Mouse (Mus musculus): Measurements from ENCODE around the gene Nacad. TPM values are rescaled to one million over a fixed set of nuclear protein-coding genes. Genes with fewer than 3 reads are reported as not detected.

Nacad gene
- polyA plus RNA-seq, 1 experiment from 2014 or later, result 100.0 TPM

- peaks cover 59% of the 10 kb centered on the region for H3K4me1 ChIP-seq (ENCODE audit: control insufficient read depth, insufficient read depth, low read length)
- H3K4me2 ChIP-seq (ENCODE audit: low read length), result 0 out of 2 replicates have a peak overlapping the region, but pooled peaks have one; percentile 11
- 88% methylated on average over 8 of the region's 8 CpGs for WGBS
- peaks cover 64% of the 10 kb centered on the region for H3K36me3 ChIP-seq (ENCODE audit: control insufficient read depth, insufficient read depth, low read length)
- no peaks in the 10 kb centered on the region for H3K9me3 ChIP-seq (ENCODE audit: control insufficient read depth, low read length)
- H3K4me3 ChIP-seq (replicated peaks; ENCODE audit: low read depth, low read length), result no peak overlapping the region
- no peaks in the 10 kb centered on the region for H3K27me3 ChIP-seq (ENCODE audit: control insufficient read depth, insufficient read depth, low read length)
- peak overlapping the region; percentile 83 for H3K27ac ChIP-seq (replicated peaks; ENCODE audit: low read depth, low read length)
- no peak for DNase-seq
- ATAC-seq (ENCODE audit: low FRiP score, low TSS enrichment), result no peak
- H3K9ac ChIP-seq (replicated peaks; ENCODE audit: low read length), result no peak overlapping the region
These were observed 5.4 kb downstream of the Nacad start for GRCm38 (mm10) chr11:6600284-6600944.

GRCm38 (mm10) chr11:6599831-6600230 lies 6.0 kb downstream of the Nacad start:
- Histone ChIP-seq H3K27me3 (ENCODE audit: control insufficient read depth, insufficient read depth, low read length) (no peaks in the 10 kb centered on the region), H3K4me1 (ENCODE audit: control insufficient read depth, insufficient read depth, low read length) (peaks cover 59% of the 10 kb centered on the region), H3K36me3 (ENCODE audit: control insufficient read depth, insufficient read depth, low read length) (peaks cover 70% of the 10 kb centered on the region), H3K27ac (replicated peaks; ENCODE audit: low read depth, low read length) (peak overlapping the region; percentile 83), H3K9ac (replicated peaks; ENCODE audit: low read length) (peak overlapping the region; percentile 53), H3K9me3 (ENCODE audit: control insufficient read depth, low read length) (no peaks in the 10 kb centered on the region), H3K4me2 (ENCODE audit: low read length) (peak overlapping the region; percentile 60), H3K4me3 (replicated peaks; ENCODE audit: low read depth, low read length) (peak overlapping the region; percentile 31)
- WGBS, result 86% methylated on average over 6 of the region's 6 CpGs
- DNase-seq (no peak), ATAC-seq (ENCODE audit: low FRiP score, low TSS enrichment) (0 out of 2 replicates have a peak, but pooled peaks have one; percentile 3)

- H3K9ac ChIP-seq (replicated peaks; ENCODE audit: low read length), result peak overlapping the region; percentile 53
- H3K27me3 ChIP-seq (ENCODE audit: control insufficient read depth, insufficient read depth, low read length), result no peaks in the 10 kb centered on the region
- H3K4me2 ChIP-seq (ENCODE audit: low read length), result peak overlapping the region; percentile 60
- peak overlapping the region; percentile 31 for H3K4me3 ChIP-seq (replicated peaks; ENCODE audit: low read depth, low read length)
- ATAC-seq (ENCODE audit: low FRiP score, low TSS enrichment), result peak; percentile 25
- 8% methylated on average over 27 of the region's 27 CpGs for WGBS
- no peaks in the 10 kb centered on the region for H3K9me3 ChIP-seq (ENCODE audit: control insufficient read depth, low read length)
- peak; percentile 64 for DNase-seq
- peak overlapping the region; percentile 83 for H3K27ac ChIP-seq (replicated peaks; ENCODE audit: low read depth, low read length)
- peaks cover 77% of the 10 kb centered on the region for H3K36me3 ChIP-seq (ENCODE audit: control insufficient read depth, insufficient read depth, low read length)
- H3K4me1 ChIP-seq (ENCODE audit: control insufficient read depth, insufficient read depth, low read length), result peaks cover 55% of the 10 kb centered on the region
These were observed 6.7 kb downstream of the Nacad start for GRCm38 (mm10) chr11:6599011-6599681.

GRCm38 (mm10) chr11:6598191-6598889 lies 7.5 kb downstream of the Nacad start:
- H3K36me3 ChIP-seq (ENCODE audit: control insufficient read depth, insufficient read depth, low read length), result peaks cover 85% of the 10 kb centered on the region
- 59% methylated on average over 19 of the region's 19 CpGs for WGBS
- ATAC-seq (ENCODE audit: low FRiP score, low TSS enrichment), result peak; percentile 7; the same call in 1 of the 2 replicates
- H3K27ac ChIP-seq (replicated peaks; ENCODE audit: low read depth, low read length), result peak overlapping the region; percentile 83
- peak overlapping the region; percentile 53 for H3K9ac ChIP-seq (replicated peaks; ENCODE audit: low read length)
- no peaks in the 10 kb centered on the region for H3K9me3 ChIP-seq (ENCODE audit: control insufficient read depth, low read length)
- peak overlapping the region; percentile 31 for H3K4me3 ChIP-seq (replicated peaks; ENCODE audit: low read depth, low read length)
- peaks cover 49% of the 10 kb centered on the region for H3K4me1 ChIP-seq (ENCODE audit: control insufficient read depth, insufficient read depth, low read length)
- no peaks in the 10 kb centered on the region for H3K27me3 ChIP-seq (ENCODE audit: control insufficient read depth, insufficient read depth, low read length)
- peak overlapping the region; percentile 60 for H3K4me2 ChIP-seq (ENCODE audit: low read length)
- DNase-seq, result no peak

GRCm38 (mm10) chr11:6597523-6597922 lies 8.3 kb downstream of the Nacad start:
- Histone ChIP-seq H3K27ac (replicated peaks; ENCODE audit: low read depth, low read length) (peak overlapping the region; percentile 83), H3K9me3 (ENCODE audit: control insufficient read depth, low read length) (no peaks in the 10 kb centered on the region), H3K9ac (replicated peaks; ENCODE audit: low read length) (no peak overlapping the region), H3K27me3 (ENCODE audit: control insufficient read depth, insufficient read depth, low read length) (no peaks in the 10 kb centered on the region), H3K4me3 (replicated peaks; ENCODE audit: low read depth, low read length) (no peak overlapping the region), H3K4me1 (ENCODE audit: control insufficient read depth, insufficient read depth, low read length) (peaks cover 40% of the 10 kb centered on the region), H3K4me2 (ENCODE audit: low read length) (no peak overlapping the region), H3K36me3 (ENCODE audit: control insufficient read depth, insufficient read depth, low read length) (peaks cover 86% of the 10 kb centered on the region)
- ATAC-seq (ENCODE audit: low FRiP score, low TSS enrichment) (no peak), DNase-seq (no peak)
- WGBS, result 71% methylated on average over 7 of the region's 7 CpGs

GRCm38 (mm10) chr11:6596616-6597015 lies 9.2 kb downstream of the Nacad start:
- Histone ChIP-seq H3K4me3 (replicated peaks; ENCODE audit: low read depth, low read length) (no peak overlapping the region), H3K9ac (replicated peaks; ENCODE audit: low read length) (no peak overlapping the region), H3K4me2 (ENCODE audit: low read length) (no peak overlapping the region), H3K9me3 (ENCODE audit: control insufficient read depth, low read length) (no peaks in the 10 kb centered on the region), H3K4me1 (ENCODE audit: control insufficient read depth, insufficient read depth, low read length) (peaks cover 36% of the 10 kb centered on the region), H3K36me3 (ENCODE audit: control insufficient read depth, insufficient read depth, low read length) (peaks cover 86% of the 10 kb centered on the region), H3K27me3 (ENCODE audit: control insufficient read depth, insufficient read depth, low read length) (no peaks in the 10 kb centered on the region), H3K27ac (replicated peaks; ENCODE audit: low read depth, low read length) (0 out of 2 replicates have a peak overlapping the region, but pooled peaks have one; percentile 83)
- ATAC-seq (ENCODE audit: low FRiP score, low TSS enrichment), result no peak
- WGBS, result 81% methylated on average over 3 of the region's 3 CpGs
- DNase-seq, result no peak

GRCm38 (mm10) chr11:6596205-6596604 lies 9.6 kb downstream of the Nacad start:
- Histone ChIP-seq H3K4me1 (ENCODE audit: control insufficient read depth, insufficient read depth, low read length) (peaks cover 33% of the 10 kb centered on the region), H3K9me3 (ENCODE audit: control insufficient read depth, low read length) (no peaks in the 10 kb centered on the region), H3K4me3 (replicated peaks; ENCODE audit: low read depth, low read length) (no peak overlapping the region), H3K36me3 (ENCODE audit: control insufficient read depth, insufficient read depth, low read length) (peaks cover 85% of the 10 kb centered on the region), H3K27ac (replicated peaks; ENCODE audit: low read depth, low read length) (no peak overlapping the region; the same call in 1 of the 2 replicates), H3K9ac (replicated peaks; ENCODE audit: low read length) (no peak overlapping the region), H3K4me2 (ENCODE audit: low read length) (no peak overlapping the region), H3K27me3 (ENCODE audit: control insufficient read depth, insufficient read depth, low read length) (no peaks in the 10 kb centered on the region)
- no peak for ATAC-seq (ENCODE audit: low FRiP score, low TSS enrichment)
- no peak for DNase-seq
- WGBS, result 94% methylated on average over 6 of the region's 6 CpGs

- H3K9ac ChIP-seq (replicated peaks; ENCODE audit: low read length), result no peak overlapping the region
- no peak for ATAC-seq (ENCODE audit: low FRiP score, low TSS enrichment)
- no peaks in the 10 kb centered on the region for H3K27me3 ChIP-seq (ENCODE audit: control insufficient read depth, insufficient read depth, low read length)
- 91% methylated on average over 5 of the region's 5 CpGs for WGBS
- no peak overlapping the region for H3K4me2 ChIP-seq (ENCODE audit: low read length)
- H3K9me3 ChIP-seq (ENCODE audit: control insufficient read depth, low read length), result no peaks in the 10 kb centered on the region
- H3K27ac ChIP-seq (replicated peaks; ENCODE audit: low read depth, low read length), result no peak overlapping the region
- no peak overlapping the region for H3K4me3 ChIP-seq (replicated peaks; ENCODE audit: low read depth, low read length)
- H3K36me3 ChIP-seq (ENCODE audit: control insufficient read depth, insufficient read depth, low read length), result peaks cover 85% of the 10 kb centered on the region
- H3K4me1 ChIP-seq (ENCODE audit: control insufficient read depth, insufficient read depth, low read length), result peaks cover 27% of the 10 kb centered on the region
- no peak for DNase-seq
These were observed 10.5 kb downstream of the Nacad start for GRCm38 (mm10) chr11:6595339-6595738.

Data from midbrain, embryonic 14.5 days (tissue).